Mouse (Mus musculus): ENCODE results near the gene Slamf9.

Gene Slamf9

GRCm38 (mm10) chr1:172475054-172475741 is at the start of gene Slamf9:
Slamf9 (plus strand) TSS chr1:172475358.
- no peak for DNase-seq (ENCODE audit: low spot score)

GRCm38 (mm10) chr1:172426419-172426818 is 48.7 kb upstream of the Slamf9 start:
- no peak for DNase-seq (ENCODE audit: low spot score)

GRCm38 (mm10) chr1:172427841-172428240 is 47.3 kb upstream of the Slamf9 start:
- no peak for DNase-seq (ENCODE audit: low spot score)

GRCm38 (mm10) chr1:172428614-172429013 is 46.5 kb upstream of the Slamf9 start:
- DNase-seq (ENCODE audit: low spot score): no peak

- peak; percentile 23 for DNase-seq (ENCODE audit: low spot score)
These were observed 44.4 kb upstream of the Slamf9 start for GRCm38 (mm10) chr1:172430731-172431220.

- DNase-seq (ENCODE audit: low spot score): no peak
These were observed 43.1 kb upstream of the Slamf9 start for GRCm38 (mm10) chr1:172431836-172432586.

- DNase-seq (ENCODE audit: low spot score): no peak
These were observed 42.6 kb upstream of the Slamf9 start for GRCm38 (mm10) chr1:172432587-172432955.

GRCm38 (mm10) chr1:172433012-172433850 is 41.9 kb upstream of the Slamf9 start:
- no peak for DNase-seq (ENCODE audit: low spot score)

- no peak for DNase-seq (ENCODE audit: low spot score)
These were observed 41.4 kb upstream of the Slamf9 start for GRCm38 (mm10) chr1:172433851-172434165.

GRCm38 (mm10) chr1:172436785-172437184 is 38.4 kb upstream of the Slamf9 start:
- DNase-seq (ENCODE audit: low spot score): no peak

GRCm38 (mm10) chr1:172438621-172439020 is 36.5 kb upstream of the Slamf9 start:
- no peak for DNase-seq (ENCODE audit: low spot score)

- DNase-seq (ENCODE audit: low spot score): no peak
These were observed 34.6 kb upstream of the Slamf9 start for GRCm38 (mm10) chr1:172440521-172440920.

GRCm38 (mm10) chr1:172441935-172442445 is 33.2 kb upstream of the Slamf9 start:
- no peak for DNase-seq (ENCODE audit: low spot score)

GRCm38 (mm10) chr1:172450226-172450625 is 24.9 kb upstream of the Slamf9 start:
- no peak for DNase-seq (ENCODE audit: low spot score)

- DNase-seq (ENCODE audit: low spot score): no peak
These were observed 24.2 kb upstream of the Slamf9 start for GRCm38 (mm10) chr1:172450848-172451470.

- no peak for DNase-seq (ENCODE audit: low spot score)
These were observed 22.2 kb upstream of the Slamf9 start for GRCm38 (mm10) chr1:172452911-172453310.

GRCm38 (mm10) chr1:172453810-172454209 is 21.3 kb upstream of the Slamf9 start:
- DNase-seq (ENCODE audit: low spot score): no peak

- no peak for DNase-seq (ENCODE audit: low spot score)
These were observed 19.7 kb upstream of the Slamf9 start for GRCm38 (mm10) chr1:172455416-172455815.

GRCm38 (mm10) chr1:172456001-172456677 is 19.0 kb upstream of the Slamf9 start:
- peak; percentile 12 for DNase-seq (ENCODE audit: low spot score)

- DNase-seq (ENCODE audit: low spot score): no peak
These were observed 18.0 kb upstream of the Slamf9 start for GRCm38 (mm10) chr1:172457196-172457595.

GRCm38 (mm10) chr1:172458041-172458440 is 17.1 kb upstream of the Slamf9 start:
- no peak for DNase-seq (ENCODE audit: low spot score)

Data from embryo, embryonic 10 days (tissue).